Mouse (Mus musculus) liver, embryonic 13.5 days (tissue): ENCODE measurements around the gene Btk. TPM values are rescaled to one million over a fixed set of nuclear protein-coding genes. Genes with fewer than 3 reads are reported as not detected.
A peak's percentile ranks its signal among the peaks of the same experiment; 100 is the strongest.

Source experiments
- ATAC-seq: fragments of 200-750 bp; cut with Nextera tagmentation; 2 replicates; pipeline ENCODE4 v1.8.0; 2017; ENCODE audit warnings: low read depth, mild to moderate bottlenecking, moderate number of reproducible peaks, moderate library complexity
- DNase-seq: peaks from one replicate; pipeline ENCODE4 v3.0.0; 2022
- H3K27ac ChIP-seq: fragments of 300-500 bp; sonication (generic); 2 replicates; pipeline ENCODE4 v1.5.1; 2015; ENCODE audit warnings: moderate library complexity, mild to moderate bottlenecking, inconsistent platforms
- H3K27me3 ChIP-seq: fragments of 300-500 bp; sonication (generic); 2 replicates; pipeline ENCODE4 v1.6.1; 2015; ENCODE audit warnings: mild to moderate bottlenecking, inconsistent platforms
- H3K36me3 ChIP-seq: fragments of 300-500 bp; sonication (generic); 2 replicates; pipeline ENCODE4 v1.6.1; 2015; ENCODE audit warnings: mild to moderate bottlenecking, inconsistent platforms
- H3K4me1 ChIP-seq: fragments of 300-500 bp; sonication (generic); replicated peaks from 2 replicates; pipeline ENCODE4 v1.6.1; 2015; ENCODE audit warnings: inconsistent platforms
- H3K4me2 ChIP-seq: fragments of 300-500 bp; sonication (generic); 2 replicates; pipeline ENCODE4 v1.6.1; 2015; ENCODE audit warnings: inconsistent platforms, mild to moderate bottlenecking, moderate library complexity
- H3K4me3 ChIP-seq: fragments of 300-500 bp; sonication (generic); replicated peaks from 2 replicates; pipeline ENCODE4 v1.5.1; 2015; ENCODE audit warnings: mild to moderate bottlenecking, inconsistent platforms
- H3K9ac ChIP-seq: fragments of 300-500 bp; sonication (generic); 2 replicates; pipeline ENCODE4 v1.6.1; 2015; ENCODE audit warnings: mild to moderate bottlenecking, inconsistent platforms
- H3K9me3 ChIP-seq: fragments of 300-500 bp; sonication (generic); replicated peaks from 2 replicates; pipeline ENCODE4 v1.6.1; 2016; ENCODE audit warnings: inconsistent platforms
- WGBS: fragments of 180-500 bp; shearing (Covaris S2); methylation state at CpG from one replicate; pipeline ENCODE4 v1.1.7; 2015; ENCODE audit not compliant: insufficient replicate concordance; 5-methylcytosine and 5-hydroxymethylcytosine counted together
- polyA plus RNA-seq: library from polyadenylated mRNA; unstranded; fragments of >200 nt; fragmentation: Nextera tagmentation; extraction: Ambion mirVana; gene quantifications from 2 replicates; pipeline ENCODE4 v1.2.1, GENCODE M21; 2015

Btk gene
- 24.9 and 31.3 TPM in 2 replicates for polyA plus RNA-seq

GRCm38 (mm10) chrX:134582888-134583669, at the start of gene Btk:
TSS of gene Btk (minus strand) at chrX:134583570.
- WGBS, result 31% methylated on average over 11 of the region's 11 CpGs
- Histone ChIP-seq H3K4me2 (peak within 1 kb of the TSS; percentile 64), H3K27ac (peak within 1 kb of the TSS; percentile 78), H3K9ac (peak within 1 kb of the TSS; percentile 64), H3K4me3 (peak within 1 kb of the TSS; percentile 52), H3K27me3 (no peaks in the 10 kb centered on the region), H3K36me3 (peaks cover 5% of the 10 kb centered on the region; the same call in 1 of the 2 replicates), H3K4me1 (peaks cover 37% of the 10 kb centered on the region), H3K9me3 (no peaks in the 10 kb centered on the region)
- ATAC-seq (0 out of 2 replicates have a peak, but pooled peaks have one; percentile 17), DNase-seq (no peak)

- Histone ChIP-seq H3K27me3 (no peaks in the 10 kb centered on the region), H3K9me3 (no peaks in the 10 kb centered on the region), H3K4me3 (no peak overlapping the region), H3K9ac (no peak overlapping the region), H3K27ac (no peak overlapping the region), H3K4me2 (no peak overlapping the region), H3K4me1 (no peaks in the 10 kb centered on the region), H3K36me3 (no peaks in the 10 kb centered on the region)
- ATAC-seq, result no peak
- WGBS, result 67% methylated on average over 5 of the region's 5 CpGs
- no peak for DNase-seq
Observed at GRCm38 (mm10) chrX:134632710-134633109, 49.3 kb upstream of the Btk start.

DNA sequence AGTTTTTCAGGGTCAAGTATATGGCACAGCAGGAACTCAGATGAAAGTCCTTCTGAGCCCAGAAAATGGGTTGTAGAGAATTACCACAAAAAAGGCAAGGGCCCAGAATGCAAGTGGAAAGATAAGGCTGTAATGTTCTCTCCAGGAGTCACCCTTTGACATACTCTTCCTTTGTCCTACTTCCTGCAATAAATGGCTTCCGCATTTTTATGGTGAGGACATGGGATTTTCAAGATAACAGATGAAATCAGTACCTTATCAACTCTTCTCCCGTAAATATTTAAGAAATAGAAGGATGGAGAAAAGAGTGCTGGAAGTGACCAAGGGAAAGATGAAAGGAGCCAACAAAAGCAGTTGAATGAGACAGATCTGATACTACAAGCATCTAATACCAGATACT, 44.8 kb upstream of the Btk start:
- WGBS, result 31% methylated on average over 2 of the region's 2 CpGs
- no peak overlapping the region for H3K4me2 ChIP-seq
- H3K36me3 ChIP-seq, result no peaks in the 10 kb centered on the region
- no peaks in the 10 kb centered on the region for H3K9me3 ChIP-seq
- no peaks in the 10 kb centered on the region for H3K27me3 ChIP-seq
- ATAC-seq, result no peak
- H3K27ac ChIP-seq, result no peak overlapping the region
- DNase-seq, result no peak
- H3K4me1 ChIP-seq, result no peaks in the 10 kb centered on the region
- no peak overlapping the region for H3K4me3 ChIP-seq
- no peak overlapping the region for H3K9ac ChIP-seq

- H3K9me3 ChIP-seq, result no peaks in the 10 kb centered on the region
- DNase-seq, result no peak
- no peaks in the 10 kb centered on the region for H3K36me3 ChIP-seq
- H3K4me1 ChIP-seq, result no peaks in the 10 kb centered on the region
- no peak overlapping the region for H3K27ac ChIP-seq
- H3K9ac ChIP-seq, result no peak overlapping the region
- WGBS, result 76% methylated on average over 4 of the region's 4 CpGs
- no peak overlapping the region for H3K4me2 ChIP-seq
- no peak for ATAC-seq
- H3K4me3 ChIP-seq, result no peak overlapping the region
- no peaks in the 10 kb centered on the region for H3K27me3 ChIP-seq
Observed at GRCm38 (mm10) chrX:134623350-134623749, 40.0 kb upstream of the Btk start.

DNA sequence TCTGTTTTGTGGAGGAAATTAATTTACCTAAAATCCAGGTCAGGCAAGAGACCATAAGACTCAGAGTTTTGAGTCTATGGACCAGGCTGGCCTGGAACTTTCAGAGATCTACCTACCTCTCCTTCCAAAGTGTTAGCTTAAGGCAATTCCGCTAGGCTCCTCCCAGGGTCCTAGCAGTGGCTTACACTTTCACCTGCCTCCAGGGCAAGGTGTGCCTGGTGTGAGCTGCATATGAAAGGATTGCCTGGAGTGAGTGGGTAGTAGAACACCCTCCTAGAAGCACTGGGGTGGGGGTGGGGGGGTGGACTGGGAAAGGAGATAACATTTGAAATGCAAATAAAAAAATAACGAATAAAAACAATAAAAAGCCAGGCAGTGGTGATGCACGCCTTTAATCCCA, 38.3 kb upstream of the Btk start:
- DNase-seq, result no peak
- 66% methylated on average over 3 of the region's 3 CpGs for WGBS
- no peak overlapping the region for H3K4me3 ChIP-seq
- no peaks in the 10 kb centered on the region for H3K9me3 ChIP-seq
- H3K4me2 ChIP-seq, result no peak overlapping the region
- no peaks in the 10 kb centered on the region for H3K4me1 ChIP-seq
- H3K36me3 ChIP-seq, result no peaks in the 10 kb centered on the region
- ATAC-seq, result no peak
- no peak overlapping the region for H3K9ac ChIP-seq
- no peak overlapping the region for H3K27ac ChIP-seq
- no peaks in the 10 kb centered on the region for H3K27me3 ChIP-seq

- Histone ChIP-seq H3K9ac (no peak overlapping the region), H3K36me3 (no peaks in the 10 kb centered on the region), H3K4me2 (no peak overlapping the region), H3K27ac (no peak overlapping the region), H3K4me3 (no peak overlapping the region), H3K9me3 (no peaks in the 10 kb centered on the region), H3K4me1 (no peaks in the 10 kb centered on the region), H3K27me3 (no peaks in the 10 kb centered on the region)
- DNase-seq (no peak), ATAC-seq (no peak)
- WGBS, result 58% methylated on average over 8 of the region's 8 CpGs
Observed at GRCm38 (mm10) chrX:134620254-134620865, 37.0 kb upstream of the Btk start.

GRCm38 (mm10) chrX:134619695-134620094, 36.3 kb upstream of the Btk start:
- WGBS, result 60% methylated on average over 9 of the region's 9 CpGs
- H3K4me2 ChIP-seq, result no peak overlapping the region
- no peak overlapping the region for H3K4me3 ChIP-seq
- H3K36me3 ChIP-seq, result no peaks in the 10 kb centered on the region
- H3K9ac ChIP-seq, result no peak overlapping the region
- DNase-seq (no peak), ATAC-seq (no peak)
- no peaks in the 10 kb centered on the region for H3K27me3 ChIP-seq
- H3K27ac ChIP-seq, result no peak overlapping the region
- no peaks in the 10 kb centered on the region for H3K4me1 ChIP-seq
- no peaks in the 10 kb centered on the region for H3K9me3 ChIP-seq

GRCm38 (mm10) chrX:134614306-134614705, 30.9 kb upstream of the Btk start:
- H3K9me3 ChIP-seq, result no peaks in the 10 kb centered on the region
- no peak overlapping the region for H3K27ac ChIP-seq
- H3K4me2 ChIP-seq, result no peak overlapping the region
- WGBS, result 32% methylated on average over 2 of the region's 2 CpGs
- no peak overlapping the region for H3K9ac ChIP-seq
- peaks cover 26% of the 10 kb centered on the region for H3K4me1 ChIP-seq
- no peaks in the 10 kb centered on the region for H3K36me3 ChIP-seq
- no peaks in the 10 kb centered on the region for H3K27me3 ChIP-seq
- H3K4me3 ChIP-seq, result no peak overlapping the region
- no peak for ATAC-seq
- DNase-seq, result peak; percentile 8

DNA sequence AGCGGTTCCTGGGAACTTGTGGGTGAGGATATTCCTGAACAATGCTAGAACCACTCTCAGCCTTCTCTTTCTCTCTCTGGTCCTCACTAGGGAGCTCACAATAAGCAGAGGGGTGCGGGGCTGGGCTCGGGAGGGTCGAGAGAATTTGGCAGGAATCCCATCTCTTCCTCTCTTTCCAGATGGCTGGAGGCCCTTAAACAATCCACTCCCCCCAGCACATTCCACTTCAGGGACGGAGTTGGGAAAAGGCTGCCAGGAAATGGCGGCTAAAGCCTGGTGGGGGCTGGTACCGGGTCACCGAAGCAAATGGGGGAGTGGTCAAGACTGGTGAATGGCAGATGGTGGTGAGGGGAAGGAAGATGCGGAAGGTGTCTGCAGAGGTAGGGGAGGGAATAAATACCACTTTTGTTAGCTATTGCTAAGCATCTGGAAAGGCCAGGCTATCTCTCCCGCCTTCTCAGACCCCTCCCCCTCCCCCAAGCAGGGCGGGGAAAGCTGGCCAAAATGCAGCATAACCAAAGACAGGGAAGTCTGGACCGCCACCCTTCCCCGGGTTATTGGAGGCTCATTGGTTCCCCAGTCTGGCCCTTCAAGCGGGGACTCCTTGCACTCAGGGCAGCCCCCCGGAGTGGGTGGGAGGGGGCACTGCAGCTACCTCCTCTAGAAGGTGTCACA, 29.1 kb upstream of the Btk start:
- DNase-seq (peak; percentile 53), ATAC-seq (peak; percentile 78)
- no peaks in the 10 kb centered on the region for H3K36me3 ChIP-seq
- H3K27ac ChIP-seq, result peak overlapping the region; percentile 66
- WGBS, result 13% methylated on average over 15 of the region's 15 CpGs
- H3K9ac ChIP-seq, result peak overlapping the region; percentile 59
- H3K4me1 ChIP-seq, result peaks cover 26% of the 10 kb centered on the region
- H3K4me3 ChIP-seq, result peak overlapping the region; percentile 52
- no peaks in the 10 kb centered on the region for H3K27me3 ChIP-seq
- peak overlapping the region; percentile 70 for H3K4me2 ChIP-seq
- H3K9me3 ChIP-seq, result no peaks in the 10 kb centered on the region

- Histone ChIP-seq H3K9ac (no peak overlapping the region), H3K9me3 (no peaks in the 10 kb centered on the region), H3K4me3 (no peak overlapping the region), H3K36me3 (0 out of 2 replicates have a peak, but pooled peaks cover 3% of the 10 kb centered on the region), H3K27me3 (no peaks in the 10 kb centered on the region), H3K4me2 (no peak overlapping the region), H3K27ac (no peak overlapping the region; the same call in 1 of the 2 replicates), H3K4me1 (peaks cover 26% of the 10 kb centered on the region)
- 45% methylated on average over 4 of the region's 4 CpGs for WGBS
- DNase-seq (peak; percentile 17), ATAC-seq (peak; percentile 81)
Observed at GRCm38 (mm10) chrX:134610984-134611383, 27.6 kb upstream of the Btk start.

- ATAC-seq, result no peak
- peak; percentile 11 for DNase-seq
- H3K4me2 ChIP-seq, result no peak overlapping the region
- no peak overlapping the region for H3K27ac ChIP-seq
- H3K9me3 ChIP-seq, result no peaks in the 10 kb centered on the region
- H3K4me3 ChIP-seq, result no peak overlapping the region
- peaks cover 26% of the 10 kb centered on the region for H3K4me1 ChIP-seq
- no peaks in the 10 kb centered on the region for H3K27me3 ChIP-seq
- WGBS, result 25% methylated on average over 4 of the region's 4 CpGs
- H3K36me3 ChIP-seq, result 0 out of 2 replicates have a peak, but pooled peaks cover 3% of the 10 kb centered on the region
- no peak overlapping the region for H3K9ac ChIP-seq
Observed at GRCm38 (mm10) chrX:134609472-134609871, 26.1 kb upstream of the Btk start.
